Mouse (Mus musculus) embryo, embryonic 10.5 days (tissue): ENCODE results near the gene Olfr1323.

Experiments used
- DNase-seq: peaks from one replicate; pipeline ENCODE4 v3.0.0-alpha.2; 2015; ENCODE audit warnings: low spot score

The Olfr1323 gene

DNA sequence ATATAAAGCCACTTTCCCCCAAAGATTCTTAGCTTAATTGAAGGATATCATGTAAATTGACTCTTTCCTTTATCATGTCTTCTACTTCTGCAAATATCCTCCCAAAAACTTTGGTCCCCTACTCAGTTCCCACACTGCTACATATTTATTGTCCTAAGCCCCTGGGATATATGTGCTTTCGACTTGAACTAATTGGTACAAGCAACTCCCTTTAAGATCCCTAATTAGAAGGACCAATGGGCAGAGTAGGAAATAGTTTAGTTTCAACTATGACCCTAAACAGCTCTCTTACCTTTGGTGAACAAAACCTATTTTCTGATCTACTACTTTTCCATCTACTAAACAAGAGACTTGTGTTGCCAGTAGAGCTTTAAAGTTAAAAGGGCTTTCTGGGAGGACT lies at the start of gene Olfr1323:
Olfr1323 (minus strand) TSS at position 101 of the 400 bp plus-strand sequence.
- no peak for DNase-seq

- DNase-seq: no peak
Observed at GRCm38 (mm10) chrX:50012242-50012641, 6.9 kb downstream of the Olfr1323 start.
